Mouse (Mus musculus) layer of hippocampus, adult 2 months (tissue): Measurements from ENCODE around the gene Ralbp1. TPM values are rescaled to one million over a fixed set of nuclear protein-coding genes. Genes with fewer than 3 reads are reported as not detected.
A peak's percentile ranks its signal among the peaks of the same experiment; 100 is the strongest.

ENCODE experiments used
- DNase-seq, 2 experiments: peaks; one replicate each; pipeline ENCODE4 v3.0.0; 2022; ENCODE audit warnings: low spot score in 2 of 2
- H3K27ac ChIP-seq: fragments of 200-600 bp; 2 replicates; pipeline ENCODE4 v1.8.1; 2022
- H3K4me3 ChIP-seq: fragments of 200-600 bp; 2 replicates; pipeline ENCODE4 v1.8.1; 2022; ENCODE audit warnings: mild to moderate bottlenecking
- CTCF ChIP-seq: fragments of 200-600 bp; conservative IDR thresholded peaks from 2 replicates; pipeline ENCODE4 v1.8.1; 2022; ENCODE audit warnings: antibody characterized with exemption, mild to moderate bottlenecking, moderate library complexity
- total RNA-seq, 2 experiments: library from RNA; stranded (reverse); gene quantifications; 2 replicates each; pipeline ENCODE4 v1.2.3; 2021

Gene Ralbp1
- total RNA-seq, 2 experiments from 2014 or later: 54.2 to 56.8 TPM

DNA sequence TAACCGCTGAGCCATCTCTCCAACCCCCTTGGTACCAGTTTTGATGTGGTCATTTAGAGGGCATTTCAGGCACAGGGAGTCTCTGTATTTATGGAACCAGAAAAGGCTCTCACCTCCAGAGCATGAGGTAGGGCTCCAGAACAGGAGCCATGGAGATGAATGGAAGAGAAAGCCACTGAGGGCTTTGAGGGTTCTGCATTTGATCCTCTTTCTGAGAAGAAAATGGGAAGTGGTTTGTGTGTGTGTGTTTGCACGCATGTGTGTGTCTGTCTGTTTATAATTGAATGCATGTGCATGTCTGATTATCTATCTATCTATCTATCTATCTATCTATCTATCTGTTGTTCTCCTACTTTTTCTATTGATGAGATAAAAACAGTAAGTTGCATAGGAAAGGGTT lies 26.6 kb upstream of the Ralbp1 start:
- Histone ChIP-seq H3K4me3 (no peak overlapping the region), H3K27ac (no peak overlapping the region)
- TF ChIP-seq CTCF: no peak
- no peak for DNase-seq

DNA sequence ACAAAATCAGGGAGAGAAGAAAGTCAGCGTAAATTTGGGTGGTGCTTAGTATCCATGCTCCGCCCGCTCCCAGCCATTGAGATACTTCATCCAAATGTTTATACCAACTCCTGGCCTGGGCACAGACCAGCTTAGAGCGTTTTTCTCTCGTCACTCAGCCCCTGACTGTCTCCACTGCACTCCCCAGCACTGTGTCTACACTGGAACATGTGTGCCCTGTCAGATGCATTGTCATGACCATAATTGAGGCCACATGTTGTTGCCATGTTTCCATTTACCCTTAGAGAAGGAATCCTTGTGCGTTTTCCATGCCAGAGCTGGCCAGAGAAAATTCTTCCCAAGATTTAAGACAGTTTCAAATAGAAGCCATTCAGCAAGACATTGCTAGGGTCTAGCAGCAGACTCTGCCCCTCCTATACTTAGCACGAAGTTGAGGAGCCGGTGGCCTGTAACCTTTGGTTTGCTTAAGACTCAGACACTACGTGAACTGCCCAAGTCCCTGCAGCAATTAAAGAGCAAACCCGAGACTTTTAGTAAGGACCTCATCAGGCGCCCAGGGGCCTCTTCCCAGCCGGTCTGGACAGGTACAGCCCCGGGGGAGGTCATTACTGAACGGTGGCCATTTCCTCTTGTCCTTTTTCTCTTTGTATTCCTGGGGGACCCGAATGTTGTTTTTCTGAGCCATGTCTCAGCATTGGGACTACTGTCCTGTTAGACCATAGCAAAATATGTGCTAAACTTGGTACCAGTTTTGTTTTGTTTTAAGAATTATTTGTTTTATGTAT lies 25.9 kb upstream of the Ralbp1 start:
- Histone ChIP-seq H3K27ac (no peak overlapping the region), H3K4me3 (no peak overlapping the region)
- DNase-seq: no peak
- no peak for TF ChIP-seq CTCF

DNA sequence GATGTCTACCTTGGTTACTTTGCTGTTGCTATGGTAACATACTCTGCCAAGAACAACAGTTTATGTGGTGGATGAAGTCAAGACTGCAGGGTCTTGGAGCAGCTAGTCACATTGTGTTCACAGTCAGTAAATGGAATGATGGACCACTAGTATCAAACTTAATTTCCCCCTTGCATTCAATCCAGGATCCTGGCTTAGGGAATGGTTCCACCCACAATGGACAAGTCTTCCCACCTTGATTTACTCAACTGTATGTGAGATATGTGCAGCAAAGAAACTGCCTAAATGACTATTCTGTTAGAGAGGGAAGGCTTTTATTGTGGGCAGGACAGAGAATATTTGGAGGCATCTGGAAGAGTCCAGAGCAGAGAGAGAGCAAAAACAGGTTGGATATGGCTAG lies 22.7 kb upstream of the Ralbp1 start:
- no peak overlapping the region for H3K27ac ChIP-seq
- DNase-seq: no peak
- TF ChIP-seq CTCF: no peak
- no peak overlapping the region for H3K4me3 ChIP-seq

DNA sequence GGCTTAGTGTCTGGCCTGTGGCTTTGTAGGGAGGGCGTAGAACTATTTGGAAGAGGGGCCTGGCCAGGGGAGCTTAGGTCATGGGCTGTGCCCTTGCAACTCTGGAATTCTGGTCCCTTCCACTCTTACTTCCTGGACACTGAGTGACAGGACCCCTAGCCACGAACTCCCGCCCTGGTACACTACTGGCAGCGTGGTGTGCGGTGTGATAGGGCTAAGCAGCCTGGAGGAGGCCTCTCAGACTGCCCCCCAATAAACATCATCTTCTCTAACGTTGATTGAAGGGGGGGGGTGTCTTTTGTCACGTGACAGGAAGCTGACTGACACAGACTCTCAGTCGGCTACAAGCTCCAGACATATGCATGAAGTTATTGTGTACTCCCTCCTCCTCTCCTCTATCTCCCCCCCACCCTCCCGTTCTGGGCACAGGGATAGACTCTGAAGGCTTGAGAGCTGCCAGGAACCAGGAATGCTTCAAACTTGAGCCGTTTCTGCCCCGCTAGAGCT lies 21.4 kb upstream of the Ralbp1 start:
- no peak for DNase-seq
- no peak overlapping the region for H3K27ac ChIP-seq
- H3K4me3 ChIP-seq: no peak overlapping the region
- TF ChIP-seq CTCF: no peak

DNA sequence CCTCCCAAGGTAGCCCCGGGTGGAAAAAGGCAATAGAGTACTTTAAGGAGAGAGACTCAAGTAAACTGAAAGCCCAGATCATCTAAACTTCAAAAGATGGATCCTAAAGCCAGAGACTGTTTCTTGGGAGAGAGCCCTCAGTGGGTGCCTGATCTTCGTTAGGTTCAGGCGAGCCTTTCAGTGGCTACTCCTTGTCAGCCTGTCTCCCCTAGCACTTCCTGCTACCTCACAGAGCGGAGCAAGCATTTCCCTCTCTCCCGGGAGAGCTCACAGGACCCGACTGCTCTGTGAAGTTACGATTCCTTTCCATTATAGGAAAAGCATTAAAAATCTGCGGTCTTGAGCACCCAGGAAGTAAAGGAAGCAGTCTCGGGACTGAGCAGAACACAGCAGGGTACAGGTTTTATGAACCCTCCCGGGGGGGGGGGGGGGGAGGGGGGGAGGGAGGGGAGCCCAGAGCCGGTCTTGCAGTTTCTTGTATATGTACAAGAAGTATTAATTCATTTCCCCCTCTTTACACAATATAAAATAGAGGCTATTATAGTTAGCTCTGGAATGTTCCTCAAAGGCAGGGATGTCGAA lies 20.8 kb upstream of the Ralbp1 start:
- Histone ChIP-seq H3K4me3 (no peak overlapping the region), H3K27ac (no peak overlapping the region)
- no peak for DNase-seq
- no peak for TF ChIP-seq CTCF

DNA sequence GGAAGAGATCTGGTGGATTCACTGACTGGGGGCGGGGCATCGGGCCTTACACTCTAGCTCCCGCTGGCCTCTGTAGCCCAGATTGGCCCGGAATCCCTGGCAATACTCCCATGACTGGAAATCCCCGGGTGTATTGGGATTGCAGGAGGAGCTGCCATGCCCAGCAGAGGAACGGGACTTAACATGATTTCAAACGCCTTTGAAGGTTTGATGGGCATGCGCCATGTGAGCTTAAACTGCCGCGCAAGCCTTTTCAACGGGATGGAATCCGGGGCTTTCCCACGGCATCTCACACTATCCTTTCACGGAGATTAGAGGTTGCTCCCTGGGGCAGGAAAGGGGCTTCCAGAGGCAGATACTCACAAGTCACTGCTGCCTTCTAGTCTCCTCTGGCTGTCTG lies 19.6 kb upstream of the Ralbp1 start:
- no peak overlapping the region for H3K4me3 ChIP-seq
- no peak for DNase-seq
- no peak overlapping the region for H3K27ac ChIP-seq
- TF ChIP-seq CTCF: no peak

DNA sequence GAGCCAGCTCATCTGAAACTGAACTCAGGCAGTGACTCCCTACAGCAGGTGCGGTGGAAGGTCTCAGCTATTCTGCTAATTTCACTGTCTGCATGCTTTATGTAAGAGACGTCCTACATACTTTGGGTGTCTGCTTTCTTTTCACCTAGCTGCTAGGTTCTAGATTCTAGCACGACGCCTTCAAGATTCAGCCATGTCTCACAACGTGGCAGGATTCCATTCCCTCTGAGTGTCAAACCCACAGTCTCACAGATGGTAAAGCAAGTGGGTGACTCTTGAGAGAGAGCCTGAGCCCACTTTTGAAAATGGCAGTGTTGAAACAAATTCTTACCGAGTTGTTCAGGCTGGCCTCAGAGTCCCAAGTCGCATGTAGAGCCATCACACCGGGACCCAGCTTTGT lies 18.2 kb upstream of the Ralbp1 start:
- no peak overlapping the region for H3K27ac ChIP-seq
- TF ChIP-seq CTCF: no peak
- no peak overlapping the region for H3K4me3 ChIP-seq
- DNase-seq: no peak

DNA sequence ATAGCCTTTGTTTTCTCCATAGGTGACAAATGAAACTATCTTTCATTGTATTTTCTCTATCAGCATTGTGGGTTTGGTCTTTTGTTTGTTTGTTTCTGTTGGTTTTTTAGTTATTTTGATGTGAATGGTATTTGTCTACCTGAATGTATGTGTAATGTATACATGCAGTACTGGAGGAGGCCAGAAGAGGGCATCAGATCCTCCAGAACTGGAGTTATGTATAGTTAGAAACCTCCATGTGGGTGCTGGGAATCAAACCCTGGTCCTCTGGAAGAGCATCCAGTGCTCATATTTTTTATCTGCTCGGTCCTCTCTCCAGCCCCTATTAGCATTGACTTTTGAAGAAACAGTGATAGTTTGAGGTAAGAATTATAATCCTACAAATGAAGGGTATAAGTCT lies 17.4 kb upstream of the Ralbp1 start:
- no peak overlapping the region for H3K27ac ChIP-seq
- no peak overlapping the region for H3K4me3 ChIP-seq
- TF ChIP-seq CTCF: peak; percentile 43
- no peak for DNase-seq

DNA sequence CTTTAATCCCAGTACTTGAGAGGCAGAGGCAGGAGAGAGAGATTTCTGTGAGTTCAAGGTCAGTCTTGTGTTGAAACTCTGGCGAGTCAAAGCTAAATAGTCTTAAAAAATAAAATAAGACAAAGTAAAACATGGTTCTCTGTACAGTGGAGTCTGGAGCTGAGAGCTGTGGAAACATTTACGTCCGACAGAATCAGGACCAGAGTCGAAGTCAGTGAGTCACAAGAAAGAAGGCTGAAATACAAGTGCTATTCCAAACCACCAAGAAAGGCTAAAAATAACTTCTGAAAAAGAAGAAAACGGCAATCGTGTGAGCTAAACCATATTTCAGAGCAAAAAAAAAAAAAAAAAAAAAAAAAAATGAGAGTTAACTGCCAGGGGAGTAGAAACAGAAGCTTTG lies 16.7 kb upstream of the Ralbp1 start:
- no peak for DNase-seq
- TF ChIP-seq CTCF: no peak
- H3K4me3 ChIP-seq: no peak overlapping the region

DNA sequence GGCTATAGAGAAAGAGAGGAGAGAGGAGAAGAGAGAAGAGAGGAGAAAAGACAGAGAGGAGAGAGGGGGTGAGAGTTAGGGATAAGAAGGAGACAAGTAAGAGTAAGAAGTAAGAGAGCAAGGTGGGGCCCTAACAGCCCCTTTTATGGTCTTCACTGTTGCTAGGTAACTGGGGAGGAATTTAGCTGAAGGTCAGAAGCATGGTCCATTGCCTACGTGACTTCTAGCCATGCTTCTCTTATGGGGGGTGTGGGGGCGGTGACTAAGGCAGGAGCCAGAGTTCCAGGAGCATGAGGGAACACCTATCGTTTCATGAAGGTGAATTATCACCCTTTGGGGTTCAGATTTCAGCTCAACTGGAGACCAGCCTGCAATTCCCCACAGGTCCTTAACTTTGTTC lies 10.4 kb upstream of the Ralbp1 start:
- Histone ChIP-seq H3K4me3 (no peak overlapping the region), H3K27ac (no peak overlapping the region)
- no peak for DNase-seq
- TF ChIP-seq CTCF: no peak

More for the DNA sequence above, 16.7 kb upstream of the Ralbp1 start:
- H3K27ac ChIP-seq: no peak overlapping the region

DNA sequence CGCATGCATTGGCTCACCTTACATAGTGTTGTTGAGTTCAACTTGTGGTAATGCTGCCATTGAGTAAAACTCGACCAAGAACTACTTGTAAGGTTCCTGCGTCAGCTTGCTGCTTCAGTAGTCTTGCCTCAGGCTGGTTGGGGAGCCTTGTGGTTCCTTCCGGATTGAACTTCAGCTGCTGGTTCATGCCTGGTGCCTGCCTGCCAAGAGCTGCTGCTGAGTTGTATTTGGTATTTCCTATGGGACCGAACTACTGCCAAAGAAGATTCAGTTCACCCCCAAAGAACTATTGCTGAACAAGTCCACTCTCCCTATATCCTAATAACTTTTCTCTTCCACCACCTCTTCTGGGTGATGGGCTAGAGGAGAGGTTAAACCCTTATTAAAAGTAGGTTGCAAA lies 3.9 kb upstream of the Ralbp1 start:
- H3K4me3 ChIP-seq: no peak overlapping the region
- H3K27ac ChIP-seq: no peak overlapping the region
- no peak for TF ChIP-seq CTCF
- no peak for DNase-seq

DNA sequence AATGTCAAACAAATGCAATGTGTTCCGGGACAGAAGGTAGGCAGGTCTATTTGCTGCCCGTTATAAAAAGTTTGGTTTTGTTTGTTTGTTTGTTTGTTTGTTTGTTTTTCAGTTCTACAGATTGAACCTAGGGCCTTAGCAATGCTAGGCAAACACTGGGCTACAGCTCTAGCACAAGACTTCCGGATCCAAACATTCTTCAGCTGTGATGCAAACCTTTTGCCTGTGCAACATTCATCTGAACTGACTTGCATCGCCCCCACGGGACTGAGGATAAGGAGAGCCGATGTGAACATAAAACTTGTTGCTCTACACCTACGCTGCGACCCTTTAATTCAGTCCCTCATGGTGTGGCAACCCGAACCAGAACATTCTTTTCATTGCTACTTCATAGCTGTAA lies 973 bp upstream of the Ralbp1 start:
- H3K4me3 ChIP-seq: peak overlapping the region; percentile 93
- peak overlapping the region; percentile 92 for H3K27ac ChIP-seq
- no peak for TF ChIP-seq CTCF
- no peak for DNase-seq

DNA sequence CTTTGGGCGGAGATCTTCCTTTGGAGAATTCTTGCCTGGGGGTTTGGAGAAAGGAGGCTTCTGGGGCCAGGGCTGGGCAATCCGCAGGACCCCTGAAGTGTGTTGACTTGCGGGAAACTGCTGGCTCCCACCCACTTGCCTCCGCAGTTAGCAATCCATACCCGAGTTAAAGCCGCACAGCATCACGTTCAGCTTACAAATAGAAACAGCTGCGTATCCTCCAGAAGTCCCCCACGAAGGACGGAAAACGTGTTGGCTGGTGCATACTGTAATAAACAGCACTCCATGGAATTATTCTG lies 251 bp downstream of the Ralbp1 start:
- Histone ChIP-seq H3K4me3 (peak overlapping the region; percentile 93), H3K27ac (peak overlapping the region; percentile 92)
- no peak for TF ChIP-seq CTCF
- DNase-seq: no peak
